Mouse (Mus musculus): Measurements from ENCODE around the gene Wnt9b. TPM values are rescaled to one million over a fixed set of nuclear protein-coding genes. Genes with fewer than 3 reads are reported as not detected.

The Wnt9b gene
- polyA plus RNA-seq, 1 experiment from 2014 or later = 0.19 TPM

- H3K4me2 ChIP-seq (replicated peaks) = no peak overlapping the region
- H3K4me3 ChIP-seq (replicated peaks; ENCODE audit: low read length) = no peak overlapping the region
- H3K27me3 ChIP-seq (ENCODE audit: control insufficient read depth, insufficient read depth, low read length) = no peaks in the 10 kb centered on the region
- no peak overlapping the region for H3K27ac ChIP-seq
- no peak overlapping the region for H3K9ac ChIP-seq
- DNase-seq (ENCODE audit: low spot score) (no peak), ATAC-seq (ENCODE audit: low FRiP score) (no peak)
- H3K4me1 ChIP-seq (replicated peaks; ENCODE audit: control insufficient read depth, insufficient read depth, low read length) = no peaks in the 10 kb centered on the region
- H3K36me3 ChIP-seq (replicated peaks; ENCODE audit: control insufficient read depth, insufficient read depth) = no peaks in the 10 kb centered on the region
- WGBS = 93% methylated on average over 2 of the region's 2 CpGs
- H3K9me3 ChIP-seq (ENCODE audit: control insufficient read depth, low read length) = no peaks in the 10 kb centered on the region
Measured at GRCm38 (mm10) chr11:103733961-103734360, 15.7 kb downstream of the Wnt9b start.

- 43% methylated on average over 4 of the region's 4 CpGs for WGBS
- Histone ChIP-seq H3K4me1 (replicated peaks; ENCODE audit: control insufficient read depth, insufficient read depth, low read length) (no peaks in the 10 kb centered on the region), H3K9ac (no peak overlapping the region), H3K4me2 (replicated peaks) (no peak overlapping the region), H3K27ac (no peak overlapping the region), H3K4me3 (replicated peaks; ENCODE audit: low read length) (no peak overlapping the region), H3K9me3 (ENCODE audit: control insufficient read depth, low read length) (no peaks in the 10 kb centered on the region), H3K27me3 (ENCODE audit: control insufficient read depth, insufficient read depth, low read length) (no peaks in the 10 kb centered on the region), H3K36me3 (replicated peaks; ENCODE audit: control insufficient read depth, insufficient read depth) (no peaks in the 10 kb centered on the region)
- no peak for DNase-seq (ENCODE audit: low spot score)
- no peak for ATAC-seq (ENCODE audit: low FRiP score)
Measured at GRCm38 (mm10) chr11:103733069-103733468, 16.6 kb downstream of the Wnt9b start.

GRCm38 (mm10) chr11:103732306-103732705 is 17.3 kb downstream of the Wnt9b start:
- no peaks in the 10 kb centered on the region for H3K36me3 ChIP-seq (replicated peaks; ENCODE audit: control insufficient read depth, insufficient read depth)
- no peak overlapping the region for H3K9ac ChIP-seq
- H3K9me3 ChIP-seq (ENCODE audit: control insufficient read depth, low read length) = no peaks in the 10 kb centered on the region
- ATAC-seq (ENCODE audit: low FRiP score) = no peak
- no peaks in the 10 kb centered on the region for H3K4me1 ChIP-seq (replicated peaks; ENCODE audit: control insufficient read depth, insufficient read depth, low read length)
- H3K4me2 ChIP-seq (replicated peaks) = no peak overlapping the region
- no peaks in the 10 kb centered on the region for H3K27me3 ChIP-seq (ENCODE audit: control insufficient read depth, insufficient read depth, low read length)
- no peak for DNase-seq (ENCODE audit: low spot score)
- no peak overlapping the region for H3K27ac ChIP-seq
- 81% methylated on average over 7 of the region's 7 CpGs for WGBS
- no peak overlapping the region for H3K4me3 ChIP-seq (replicated peaks; ENCODE audit: low read length)

- H3K27me3 ChIP-seq (ENCODE audit: control insufficient read depth, insufficient read depth, low read length) = no peaks in the 10 kb centered on the region
- H3K36me3 ChIP-seq (replicated peaks; ENCODE audit: control insufficient read depth, insufficient read depth) = no peaks in the 10 kb centered on the region
- H3K4me1 ChIP-seq (replicated peaks; ENCODE audit: control insufficient read depth, insufficient read depth, low read length) = no peaks in the 10 kb centered on the region
- H3K4me2 ChIP-seq (replicated peaks) = no peak overlapping the region
- no peak overlapping the region for H3K9ac ChIP-seq
- ATAC-seq (ENCODE audit: low FRiP score) (no peak), DNase-seq (ENCODE audit: low spot score) (no peak)
- no peak overlapping the region for H3K27ac ChIP-seq
- no peak overlapping the region for H3K4me3 ChIP-seq (replicated peaks; ENCODE audit: low read length)
- no peaks in the 10 kb centered on the region for H3K9me3 ChIP-seq (ENCODE audit: control insufficient read depth, low read length)
- 81% methylated on average over 9 of the region's 9 CpGs for WGBS
Measured at GRCm38 (mm10) chr11:103731594-103731993, 18.0 kb downstream of the Wnt9b start.

- no peaks in the 10 kb centered on the region for H3K36me3 ChIP-seq (replicated peaks; ENCODE audit: control insufficient read depth, insufficient read depth)
- H3K9me3 ChIP-seq (ENCODE audit: control insufficient read depth, low read length) = no peaks in the 10 kb centered on the region
- no peak for DNase-seq (ENCODE audit: low spot score)
- no peak overlapping the region for H3K4me3 ChIP-seq (replicated peaks; ENCODE audit: low read length)
- no peaks in the 10 kb centered on the region for H3K27me3 ChIP-seq (ENCODE audit: control insufficient read depth, insufficient read depth, low read length)
- H3K9ac ChIP-seq = no peak overlapping the region
- 80% methylated on average over 9 of the region's 9 CpGs for WGBS
- no peak overlapping the region for H3K4me2 ChIP-seq (replicated peaks)
- H3K27ac ChIP-seq = no peak overlapping the region
- ATAC-seq (ENCODE audit: low FRiP score) = no peak
- H3K4me1 ChIP-seq (replicated peaks; ENCODE audit: control insufficient read depth, insufficient read depth, low read length) = no peaks in the 10 kb centered on the region
Measured at GRCm38 (mm10) chr11:103729282-103729985, 20.2 kb downstream of the Wnt9b start.

- no peak overlapping the region for H3K4me3 ChIP-seq (replicated peaks; ENCODE audit: low read length)
- H3K9ac ChIP-seq = no peak overlapping the region
- no peak overlapping the region for H3K27ac ChIP-seq
- DNase-seq (ENCODE audit: low spot score) = no peak
- peaks cover 12% of the 10 kb centered on the region; the same call in 1 of the 2 replicates for H3K4me1 ChIP-seq (replicated peaks; ENCODE audit: control insufficient read depth, insufficient read depth, low read length)
- no peak overlapping the region for H3K4me2 ChIP-seq (replicated peaks)
- 74% methylated on average over 11 of the region's 11 CpGs for WGBS
- no peaks in the 10 kb centered on the region for H3K36me3 ChIP-seq (replicated peaks; ENCODE audit: control insufficient read depth, insufficient read depth)
- H3K27me3 ChIP-seq (ENCODE audit: control insufficient read depth, insufficient read depth, low read length) = no peaks in the 10 kb centered on the region
- ATAC-seq (ENCODE audit: low FRiP score) = no peak
- H3K9me3 ChIP-seq (ENCODE audit: control insufficient read depth, low read length) = no peaks in the 10 kb centered on the region
Measured at GRCm38 (mm10) chr11:103724331-103724771, 25.3 kb downstream of the Wnt9b start.

- Histone ChIP-seq H3K36me3 (replicated peaks; ENCODE audit: control insufficient read depth, insufficient read depth) (no peaks in the 10 kb centered on the region), H3K27me3 (ENCODE audit: control insufficient read depth, insufficient read depth, low read length) (no peaks in the 10 kb centered on the region), H3K4me3 (replicated peaks; ENCODE audit: low read length) (0 out of 2 replicates have a peak overlapping the region, but pooled peaks have one; percentile 3), H3K27ac (peak overlapping the region; percentile 51), H3K4me1 (replicated peaks; ENCODE audit: control insufficient read depth, insufficient read depth, low read length) (peaks cover 12% of the 10 kb centered on the region; the same call in 1 of the 2 replicates), H3K9me3 (ENCODE audit: control insufficient read depth, low read length) (no peaks in the 10 kb centered on the region), H3K4me2 (replicated peaks) (peak overlapping the region; percentile 40), H3K9ac (peak overlapping the region; percentile 37; the same call in 1 of the 2 replicates)
- ATAC-seq (ENCODE audit: low FRiP score) (peak; percentile 66), DNase-seq (ENCODE audit: low spot score) (peak; percentile 28)
- WGBS = 18% methylated on average over 9 of the region's 9 CpGs
Measured at GRCm38 (mm10) chr11:103722040-103722481, 27.6 kb downstream of the Wnt9b start.

GRCm38 (mm10) chr11:103721468-103722039 is 28.1 kb downstream of the Wnt9b start:
- Histone ChIP-seq H3K9me3 (ENCODE audit: control insufficient read depth, low read length) (no peaks in the 10 kb centered on the region), H3K4me3 (replicated peaks; ENCODE audit: low read length) (0 out of 2 replicates have a peak overlapping the region, but pooled peaks have one; percentile 3), H3K9ac (peak overlapping the region; percentile 37; the same call in 1 of the 2 replicates)

GRCm38 (mm10) chr11:103719436-103719835 is 30.2 kb downstream of the Wnt9b start:
- no peaks in the 10 kb centered on the region for H3K36me3 ChIP-seq (replicated peaks; ENCODE audit: control insufficient read depth, insufficient read depth)
- H3K9ac ChIP-seq = no peak overlapping the region
- H3K27me3 ChIP-seq (ENCODE audit: control insufficient read depth, insufficient read depth, low read length) = no peaks in the 10 kb centered on the region
- H3K27ac ChIP-seq = no peak overlapping the region
- no peak overlapping the region for H3K4me2 ChIP-seq (replicated peaks)
- DNase-seq (ENCODE audit: low spot score) (no peak), ATAC-seq (ENCODE audit: low FRiP score) (no peak)
- WGBS = 64% methylated on average over 5 of the region's 5 CpGs
- no peaks in the 10 kb centered on the region for H3K9me3 ChIP-seq (ENCODE audit: control insufficient read depth, low read length)
- no peak overlapping the region for H3K4me3 ChIP-seq (replicated peaks; ENCODE audit: low read length)
- peaks cover 12% of the 10 kb centered on the region; the same call in 1 of the 2 replicates for H3K4me1 ChIP-seq (replicated peaks; ENCODE audit: control insufficient read depth, insufficient read depth, low read length)

More at GRCm38 (mm10) chr11:103721468-103722039, 28.1 kb downstream of the Wnt9b start:
- DNase-seq (ENCODE audit: low spot score) = peak; percentile 67
- peak; percentile 60 for ATAC-seq (ENCODE audit: low FRiP score)
- no peaks in the 10 kb centered on the region for H3K36me3 ChIP-seq (replicated peaks; ENCODE audit: control insufficient read depth, insufficient read depth)
- WGBS = 30% methylated on average over 15 of the region's 15 CpGs
- H3K27ac ChIP-seq = peak overlapping the region; percentile 51; the same call in 1 of the 2 replicates
- peaks cover 12% of the 10 kb centered on the region; the same call in 1 of the 2 replicates for H3K4me1 ChIP-seq (replicated peaks; ENCODE audit: control insufficient read depth, insufficient read depth, low read length)
- H3K4me2 ChIP-seq (replicated peaks) = peak overlapping the region; percentile 40
- no peaks in the 10 kb centered on the region for H3K27me3 ChIP-seq (ENCODE audit: control insufficient read depth, insufficient read depth, low read length)
